Mouse (Mus musculus) left cerebral cortex, adult 8-10 months (tissue): Measurements from ENCODE around the gene Tmcc3. TPM values are rescaled to one million over a fixed set of nuclear protein-coding genes. Genes with fewer than 3 reads are reported as not detected.
A peak's percentile ranks its signal among the peaks of the same experiment; 100 is the strongest.

Source experiments
- DNase-seq, 2 experiments: peaks; one replicate each; pipeline ENCODE4 v3.0.0; 2022; ENCODE audit warnings: low spot score in 2 of 2
- total RNA-seq, 4 experiments: library from RNA; stranded (reverse); gene quantifications; 2 replicates each; pipeline ENCODE4 v1.2.4; 2022

Gene Tmcc3
- total RNA-seq, 4 experiments from 2014 or later = 37.5 to 45.6 (median 39.7) TPM

DNA sequence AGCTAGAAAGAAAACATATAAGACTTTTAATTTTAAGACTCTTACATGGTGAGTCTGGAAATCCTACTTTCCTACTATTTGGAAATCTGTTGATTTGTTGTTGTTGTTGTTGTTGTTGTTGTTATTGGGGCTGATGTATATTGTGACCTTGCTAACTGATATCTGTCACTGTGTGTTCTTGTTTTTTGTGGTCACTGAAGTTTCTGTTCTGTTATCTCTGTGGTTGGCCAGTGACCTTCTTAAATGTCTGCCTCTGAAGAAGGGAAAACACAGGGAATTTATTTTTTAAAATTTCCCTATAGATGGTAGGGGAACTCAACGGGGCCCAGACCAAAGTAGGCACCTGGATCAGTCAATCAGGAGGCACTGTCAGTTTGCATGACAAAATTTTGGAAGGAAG lies 48.9 kb downstream of the Tmcc3 start:
- DNase-seq = no peak

DNA sequence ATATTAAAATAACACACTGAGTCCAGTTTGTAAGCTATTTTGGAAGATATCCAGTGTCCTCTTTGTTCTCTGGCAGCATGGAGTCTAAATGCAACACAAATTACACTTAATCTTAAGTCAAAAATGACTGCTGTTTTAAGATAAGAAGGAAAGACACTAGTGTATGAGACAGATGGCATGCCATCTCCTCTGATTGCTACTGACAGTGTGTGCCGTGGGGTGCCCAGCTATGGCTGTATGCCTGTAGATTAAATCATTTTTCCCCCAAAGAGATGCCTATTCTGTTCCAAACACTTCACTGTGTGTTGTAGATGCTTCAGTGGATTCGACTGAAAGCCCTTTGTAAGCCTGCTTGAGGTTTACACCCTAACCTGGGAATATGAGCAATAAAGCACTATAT lies 59.5 kb downstream of the Tmcc3 start:
- no peak for DNase-seq

DNA sequence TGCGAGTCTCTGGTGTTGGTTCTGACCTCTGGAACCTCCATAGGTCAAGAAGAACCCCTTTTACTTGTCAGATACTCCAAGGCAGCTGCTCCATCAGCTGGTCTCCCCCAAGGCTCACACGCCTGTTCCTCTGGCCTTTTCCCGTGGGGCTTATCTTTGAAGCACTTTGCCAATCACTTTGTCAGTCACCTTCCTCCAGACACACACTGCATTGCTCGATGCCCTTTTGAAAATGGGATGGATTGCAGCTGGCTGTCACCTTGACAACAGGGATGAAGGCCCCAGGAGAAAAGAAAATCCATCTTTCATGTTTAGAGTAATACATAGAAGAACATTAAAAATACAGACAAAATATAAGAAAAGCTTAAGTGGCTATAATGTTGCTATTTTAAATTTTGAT lies 65.2 kb downstream of the Tmcc3 start:
- no peak for DNase-seq

DNA sequence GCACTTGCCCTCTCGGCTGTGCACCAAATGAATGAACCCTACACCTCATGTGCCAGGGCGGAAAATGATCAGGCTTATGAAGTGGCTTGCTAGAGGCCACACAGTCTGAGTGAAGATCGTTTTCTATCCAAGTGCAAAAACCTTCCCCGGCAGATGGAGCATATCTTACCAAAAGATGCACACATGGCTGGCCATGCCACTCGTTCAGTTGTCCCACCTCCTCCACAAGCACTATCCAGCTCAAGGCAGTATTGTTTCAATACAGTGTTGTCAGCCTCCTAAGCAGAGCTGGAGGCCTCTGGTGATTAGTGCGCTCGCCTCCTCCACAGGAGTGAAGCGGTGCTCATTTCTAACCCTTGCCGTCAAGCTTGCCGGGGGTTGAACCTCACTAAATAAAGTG lies 66.1 kb downstream of the Tmcc3 start:
- DNase-seq = peak in 1 of 2 experiments; percentile 25

DNA sequence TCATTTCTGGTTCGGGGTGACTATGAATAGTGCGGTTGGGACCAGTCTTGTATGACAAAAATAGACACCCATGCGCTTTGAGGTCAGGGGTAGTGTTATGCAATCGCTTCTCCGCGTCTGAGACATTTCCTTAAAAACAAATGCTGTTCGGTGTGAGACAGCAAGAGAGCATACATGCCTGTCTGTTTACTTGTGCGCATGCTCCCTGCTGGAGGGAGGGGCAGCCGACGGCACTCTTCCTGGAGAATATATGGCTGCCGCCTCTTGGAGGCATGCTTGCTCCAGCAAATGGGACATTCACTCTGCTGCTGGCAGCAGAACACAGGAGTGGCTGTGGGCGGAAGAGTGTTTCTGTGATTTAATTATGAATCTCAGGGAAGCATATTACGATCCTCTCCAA lies 66.6 kb downstream of the Tmcc3 start:
- peak; percentile 53 to 92 for DNase-seq

DNA sequence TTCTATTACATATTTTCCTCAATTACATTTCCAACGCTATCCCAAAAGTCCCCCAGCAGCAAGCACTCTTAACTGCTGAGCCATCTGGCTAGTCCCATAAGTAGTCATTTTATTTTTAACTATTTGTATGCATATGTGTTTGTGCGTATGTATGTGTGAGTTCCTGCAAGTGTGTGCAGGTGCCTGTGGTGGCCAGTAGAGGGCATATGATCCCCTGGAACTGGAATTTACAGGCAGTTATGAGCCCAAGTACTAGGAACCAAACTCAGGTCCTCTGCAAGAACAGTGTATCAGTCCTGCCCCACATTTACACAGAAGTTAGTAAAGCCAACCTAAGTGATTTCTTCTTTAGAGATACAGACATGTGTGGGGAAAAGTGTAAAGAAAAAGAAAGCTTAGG lies 68.3 kb downstream of the Tmcc3 start:
- no peak for DNase-seq

DNA sequence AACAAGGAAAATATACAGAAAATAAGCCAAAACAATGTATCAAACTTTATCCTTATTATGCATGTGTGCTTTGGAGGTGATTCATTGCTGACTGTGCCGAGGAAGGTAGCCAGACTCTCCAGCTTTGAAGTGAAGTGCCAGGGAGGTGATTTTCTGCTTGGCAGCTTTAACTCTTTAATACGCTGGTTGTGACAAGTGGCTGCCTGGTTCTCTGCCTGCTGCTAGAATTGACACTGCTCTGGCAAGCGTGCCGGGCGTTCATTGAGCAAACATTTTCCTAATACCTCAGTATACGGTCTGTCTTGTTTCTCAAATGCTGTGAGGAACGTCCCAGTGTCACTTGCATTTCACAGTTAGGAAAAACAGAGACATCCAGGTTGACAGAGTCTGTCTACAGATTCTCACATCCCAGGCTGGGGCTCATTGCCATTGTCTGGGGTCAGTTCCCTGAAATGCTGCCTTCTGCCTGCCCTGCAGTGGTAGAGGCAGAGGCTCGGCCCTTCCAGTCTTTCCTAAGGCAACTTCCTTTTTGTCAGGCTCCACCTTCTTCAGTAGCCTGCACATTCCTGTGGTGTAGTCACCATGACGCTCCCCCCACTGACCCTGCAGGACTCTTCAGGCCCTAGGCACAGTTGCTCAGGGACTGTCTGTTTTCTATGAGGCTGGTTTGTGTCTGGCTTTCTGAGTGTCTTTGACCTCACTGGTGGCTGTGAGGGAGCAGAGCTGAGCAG lies 69.1 kb downstream of the Tmcc3 start:
- DNase-seq = no peak

DNA sequence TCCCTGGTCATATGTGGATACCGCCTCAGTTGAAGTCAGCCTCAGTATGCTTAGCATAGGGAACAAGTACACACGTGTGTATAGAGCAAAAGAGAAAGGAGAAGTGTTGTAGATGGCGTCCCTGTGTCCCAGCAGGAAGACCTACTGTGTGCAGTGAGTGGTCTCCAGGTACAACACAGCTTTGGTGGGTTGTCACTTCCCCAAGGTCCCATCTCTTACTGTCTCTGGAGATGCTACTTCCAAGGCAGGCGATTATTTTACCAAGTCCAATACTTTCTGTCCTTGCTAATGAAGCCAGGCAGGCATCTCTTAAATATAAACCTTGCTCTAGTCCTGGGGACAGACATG lies 69.6 kb downstream of the Tmcc3 start:
- no peak for DNase-seq

DNA sequence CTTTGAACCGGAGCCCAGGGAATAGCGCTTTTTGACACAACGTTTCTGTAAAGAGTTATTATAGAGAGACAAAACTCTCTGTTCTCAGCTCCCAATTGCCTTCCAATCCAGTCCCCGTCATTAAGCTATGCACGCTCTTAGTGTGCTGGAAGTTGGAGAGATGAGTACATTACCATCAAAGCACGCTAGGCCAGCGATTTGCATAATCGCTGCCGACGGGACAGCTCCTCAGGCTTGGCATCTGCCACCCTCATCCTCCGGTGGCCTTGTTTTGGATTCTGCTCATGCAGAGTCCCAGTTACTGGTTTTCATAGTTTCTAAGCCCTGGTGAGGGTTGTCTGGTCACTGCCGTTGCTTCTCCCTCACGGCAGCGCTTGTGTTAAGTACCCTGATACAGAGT lies 70.9 kb downstream of the Tmcc3 start:
- DNase-seq = no peak

DNA sequence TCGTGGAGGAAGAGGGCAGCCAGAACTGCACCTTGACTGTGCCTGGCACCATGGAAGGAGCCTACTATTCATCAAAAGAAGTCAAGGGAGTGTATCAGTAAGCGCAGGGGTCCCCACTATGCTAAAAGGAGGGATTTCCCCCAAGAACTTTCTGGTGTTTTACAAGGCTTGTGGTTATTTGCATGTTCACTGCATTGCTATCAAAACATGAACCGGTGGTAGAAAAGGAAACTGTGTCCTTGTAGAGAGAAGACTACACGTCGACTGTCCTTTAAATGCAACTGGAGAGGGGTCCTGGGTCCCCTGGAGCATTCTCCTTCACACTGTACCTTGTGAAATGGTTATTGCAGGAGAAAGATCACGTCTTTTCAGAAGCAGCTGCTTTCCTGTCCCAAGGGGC lies 71.8 kb downstream of the Tmcc3 start:
- no peak for DNase-seq

DNA sequence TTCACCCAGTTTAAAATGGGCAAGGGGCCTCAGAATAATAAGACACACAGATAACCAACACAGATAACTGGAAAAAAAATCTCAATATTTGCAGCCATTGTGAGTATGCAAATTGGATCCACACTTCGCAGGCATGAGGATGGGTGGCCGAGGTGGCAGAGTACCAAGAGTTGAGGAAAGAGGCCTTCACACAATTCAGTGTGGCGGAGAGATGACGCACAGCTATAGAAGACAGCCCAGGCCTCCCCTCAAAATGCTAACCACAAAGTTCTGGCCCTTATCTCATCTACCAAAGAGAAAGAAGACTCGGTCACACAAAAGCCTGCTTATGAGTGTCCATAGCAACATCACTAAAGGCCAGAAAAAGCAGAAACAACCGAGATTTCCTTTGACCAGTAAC lies 77.5 kb downstream of the Tmcc3 start:
- DNase-seq = no peak

DNA sequence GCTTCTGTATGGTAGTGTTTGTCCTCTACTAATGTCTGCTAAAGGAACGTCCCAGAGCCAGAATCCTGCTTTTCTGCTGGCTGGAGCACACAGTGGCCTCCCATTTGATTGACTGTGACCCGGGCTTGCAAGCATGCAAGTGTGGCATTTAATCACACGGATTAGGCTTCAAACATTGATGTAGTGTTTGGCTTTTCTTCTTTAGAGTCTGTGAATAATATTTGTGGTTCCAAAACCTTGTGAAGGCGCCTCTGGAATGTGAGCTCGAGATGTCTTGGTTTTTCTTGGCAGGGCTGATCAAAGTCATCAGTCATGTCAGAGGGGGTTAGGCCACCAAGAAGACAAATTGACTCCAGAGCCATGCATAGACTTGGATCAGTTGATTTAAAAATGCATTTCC lies 79.3 kb downstream of the Tmcc3 start:
- DNase-seq = no peak

DNA sequence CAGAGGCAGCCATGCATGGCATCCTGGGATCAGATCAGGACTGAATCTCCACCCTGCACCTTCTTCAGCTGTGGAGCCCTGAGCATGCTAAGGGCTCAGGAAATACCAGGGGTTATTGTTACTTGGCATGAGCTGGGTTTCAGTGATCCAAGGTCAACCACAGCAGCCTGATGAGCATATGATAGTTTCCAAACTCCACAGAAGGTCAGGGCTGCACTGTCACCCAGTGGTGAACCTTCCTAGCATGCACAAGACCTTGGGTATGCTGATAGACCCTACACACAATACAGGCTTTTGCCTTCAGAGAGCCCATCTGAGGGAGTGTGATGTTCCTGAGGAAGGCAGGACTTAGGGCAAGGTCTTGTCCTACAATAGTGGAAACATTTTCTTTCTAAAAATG lies 82.5 kb downstream of the Tmcc3 start:
- DNase-seq = no peak

DNA sequence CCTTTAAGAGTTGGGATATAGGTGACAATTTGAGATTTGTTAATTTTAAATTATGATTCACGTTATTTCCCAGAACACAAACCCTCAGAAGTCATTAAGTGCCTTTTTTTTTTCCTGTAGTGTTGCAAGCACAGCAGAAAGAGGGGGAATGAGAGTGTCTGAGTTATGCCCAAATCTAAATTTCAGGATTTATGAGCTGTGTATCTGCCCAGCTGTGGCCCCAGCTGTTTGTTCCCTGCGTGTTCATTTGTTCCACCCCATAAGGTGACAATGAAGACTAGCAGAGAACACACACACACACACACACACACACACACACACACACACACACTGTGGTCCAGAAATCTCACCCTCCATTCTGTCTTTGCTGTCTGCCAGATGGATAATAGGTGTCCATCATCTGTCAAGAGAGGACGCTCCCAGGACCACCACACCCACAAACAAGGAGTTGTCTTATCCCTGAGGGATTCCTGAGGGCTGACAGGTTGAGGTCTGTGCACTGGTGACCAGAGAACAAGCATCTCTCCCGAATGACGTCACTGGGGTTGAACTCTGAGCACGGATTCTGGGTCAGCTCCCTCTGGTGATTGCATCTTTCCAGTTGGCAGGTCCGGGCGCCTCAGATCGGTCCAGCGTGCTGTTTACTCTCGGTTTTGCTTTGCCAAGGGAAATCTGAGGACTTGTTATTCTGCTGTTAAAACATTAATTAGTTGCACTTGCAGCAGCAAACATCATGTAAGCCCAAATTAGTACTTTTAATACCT lies 86.3 kb downstream of the Tmcc3 start:
- DNase-seq = no peak

DNA sequence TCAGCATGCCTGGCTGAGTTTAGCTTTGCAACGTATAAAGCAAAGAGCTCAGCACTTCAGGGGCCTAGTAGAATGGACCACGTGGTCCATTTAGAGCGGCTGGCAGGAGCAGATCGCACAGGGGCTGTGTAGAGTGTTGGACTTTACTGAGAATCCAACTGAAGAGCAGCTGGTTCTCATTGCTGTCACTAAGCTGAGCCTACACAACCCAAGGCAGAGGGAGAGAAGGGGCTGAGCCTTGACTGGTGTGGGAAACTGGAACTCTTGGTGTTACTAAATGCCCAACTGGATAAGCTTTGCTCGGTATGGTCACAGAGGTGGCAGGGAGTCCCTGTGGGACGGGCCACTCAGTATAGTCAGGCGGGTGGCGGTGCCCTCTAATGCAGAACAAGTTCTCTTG lies 89.1 kb downstream of the Tmcc3 start:
- DNase-seq = no peak

DNA sequence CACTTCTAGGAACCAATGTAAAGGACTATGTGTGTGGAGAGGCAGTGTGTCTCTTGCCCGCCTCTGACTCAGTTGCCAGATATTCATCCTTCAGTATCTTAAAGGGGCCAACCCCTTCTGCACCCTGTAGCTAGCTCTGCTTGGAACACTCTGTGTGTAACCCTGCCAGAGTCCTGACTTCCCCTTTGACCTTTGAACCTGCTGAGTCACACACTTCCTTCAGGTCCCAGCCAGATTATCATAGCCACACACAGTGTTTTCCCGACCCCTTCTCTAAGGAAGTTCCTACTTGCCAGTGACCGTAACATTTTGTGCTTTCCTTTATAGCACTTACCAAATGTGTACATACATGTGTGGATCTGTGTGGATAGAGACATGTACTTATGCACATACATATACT lies 93.7 kb downstream of the Tmcc3 start:
- DNase-seq = no peak

DNA sequence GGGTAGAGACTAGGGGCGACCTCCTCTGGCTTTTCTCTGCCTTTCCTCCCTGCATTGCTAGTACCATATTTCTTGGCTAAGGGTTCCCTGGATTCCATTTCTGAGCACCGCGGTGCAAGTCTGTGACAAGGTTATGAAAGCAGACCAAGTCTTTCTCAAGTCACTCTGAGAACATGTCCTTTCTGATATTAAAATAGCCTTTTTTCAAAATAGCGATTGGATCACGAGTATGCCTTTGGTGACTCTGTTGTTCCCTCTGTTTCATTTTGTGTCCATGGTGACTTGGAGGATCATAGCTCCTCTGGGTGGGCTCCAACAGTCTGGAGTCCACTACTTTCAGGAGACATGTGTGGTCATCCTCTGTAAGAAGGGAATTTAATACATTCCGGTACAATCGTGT lies 95.1 kb downstream of the Tmcc3 start:
- DNase-seq = no peak

DNA sequence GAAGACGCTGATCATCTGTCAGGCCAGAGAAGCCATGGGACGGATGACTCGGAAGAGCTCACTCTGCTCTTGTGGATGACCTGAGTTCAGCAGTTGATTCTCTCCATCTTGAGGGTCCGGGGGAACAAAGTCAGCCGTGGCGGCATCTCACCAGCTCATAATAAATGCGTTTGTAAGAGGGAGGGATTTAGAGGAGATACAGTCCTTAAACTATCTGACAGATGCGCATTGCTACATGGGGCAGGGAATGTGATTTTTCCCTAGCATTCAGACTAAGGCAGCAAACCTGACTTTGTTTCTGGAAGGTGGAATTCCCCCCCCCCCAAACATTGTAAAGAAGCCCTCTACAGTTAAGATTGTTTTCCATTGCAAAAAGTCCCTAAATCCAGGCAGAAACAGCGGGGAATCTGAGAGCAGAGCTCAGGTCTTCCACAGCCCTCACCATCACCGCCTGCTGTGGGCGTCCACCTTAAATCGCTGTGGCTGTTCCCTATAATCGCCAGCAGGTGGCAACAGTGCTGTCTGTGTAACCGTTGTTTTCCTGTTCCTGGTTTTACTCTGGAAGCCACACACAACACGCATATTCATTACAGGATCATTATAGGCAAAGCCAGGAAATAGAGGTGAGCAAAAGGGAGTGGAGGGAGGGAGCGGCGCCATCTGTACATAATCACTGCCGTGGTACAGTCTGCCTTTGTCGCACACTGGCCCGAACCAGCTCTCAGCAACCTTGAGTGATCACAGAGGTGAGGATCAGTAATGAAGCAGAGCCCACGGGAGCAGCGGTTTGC lies 96.8 kb downstream of the Tmcc3 start:
- peak; percentile 65 to 67 for DNase-seq

DNA sequence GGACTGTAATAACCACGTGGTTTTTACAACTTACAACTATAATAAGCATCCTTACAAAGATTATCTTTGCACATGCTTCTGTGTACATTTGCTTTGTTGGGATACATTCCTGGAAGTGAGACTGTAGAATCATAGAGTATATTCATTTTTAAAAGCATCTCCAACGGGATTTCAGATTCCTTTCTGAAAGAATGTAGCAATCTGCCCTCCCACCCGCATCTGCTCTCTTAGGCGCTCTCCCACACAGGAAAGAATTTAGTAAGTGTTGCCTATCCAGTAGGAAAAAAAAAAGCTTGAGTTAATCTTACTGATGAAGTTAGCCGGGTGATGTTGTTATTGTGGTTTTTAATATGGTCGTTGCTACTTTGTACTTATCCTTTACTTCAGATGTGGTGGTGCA lies 97.9 kb downstream of the Tmcc3 start:
- DNase-seq = peak in 1 of 2 experiments; percentile 61

DNA sequence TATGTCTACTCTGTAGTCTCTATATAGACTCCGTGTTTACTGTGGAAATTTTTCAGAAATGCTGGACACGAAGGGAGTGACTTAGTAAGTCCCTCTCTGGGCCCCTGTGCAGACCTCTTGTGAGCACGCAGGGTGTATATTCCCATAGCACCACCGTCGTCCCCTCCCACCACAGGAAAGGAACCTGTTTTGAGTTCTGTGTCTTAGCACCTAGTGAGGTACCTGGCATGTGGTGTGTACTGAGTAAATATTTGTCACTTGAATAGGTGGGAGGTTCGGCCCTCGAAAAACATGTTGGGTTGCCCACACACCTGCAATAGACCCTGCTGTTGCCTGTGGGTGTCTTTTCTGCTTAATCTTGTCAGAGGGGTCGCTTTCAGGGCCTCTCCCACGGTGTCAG lies 99.8 kb downstream of the Tmcc3 start:
- no peak for DNase-seq

DNA sequence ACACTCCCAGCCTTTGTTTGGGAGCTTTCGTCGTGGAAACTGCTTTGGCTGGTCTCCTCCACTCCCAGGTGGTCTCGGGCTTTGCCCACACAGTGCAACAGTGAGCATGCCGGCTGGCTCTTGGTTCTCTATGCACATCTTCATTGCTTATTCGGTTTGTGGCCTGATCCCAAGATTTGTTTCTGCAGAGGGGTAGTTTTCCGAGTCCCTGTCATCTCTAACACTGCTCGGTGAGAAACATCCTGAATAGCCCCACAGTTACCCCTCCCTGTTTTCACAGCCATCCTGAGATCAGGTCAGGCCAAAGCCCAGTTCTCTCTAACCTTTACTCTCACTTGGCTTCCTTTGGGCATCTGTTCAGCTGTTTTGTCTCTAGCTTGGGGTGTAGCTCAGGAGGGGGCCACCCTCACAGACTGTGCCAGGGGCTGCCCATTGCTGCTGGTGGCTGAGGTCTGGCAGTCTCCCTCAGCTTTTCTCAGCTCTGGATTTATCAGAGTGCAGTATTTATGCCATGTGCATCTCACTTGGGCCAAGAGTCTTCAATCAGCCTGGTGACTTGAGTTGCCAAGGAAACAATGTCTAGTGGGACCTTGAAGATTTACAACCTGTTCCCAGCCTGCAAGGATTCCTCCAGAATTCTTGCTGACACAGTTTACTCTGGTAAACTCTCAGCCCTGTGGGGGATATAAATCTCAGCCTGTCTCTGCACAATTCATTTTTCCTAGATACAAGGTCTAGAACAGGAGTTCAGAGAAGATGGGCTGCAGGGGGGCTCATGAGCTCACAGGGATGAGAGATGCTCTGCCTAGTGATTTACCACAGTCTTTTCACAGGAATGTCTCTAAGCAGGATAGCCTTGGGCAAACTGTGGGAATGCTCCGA lies 102.3 kb downstream of the Tmcc3 start:
- peak in 1 of 2 experiments; percentile 48 for DNase-seq
